21 mouse cellular contexts compared by ENCODE assay signal in the genomic region with DNA sequence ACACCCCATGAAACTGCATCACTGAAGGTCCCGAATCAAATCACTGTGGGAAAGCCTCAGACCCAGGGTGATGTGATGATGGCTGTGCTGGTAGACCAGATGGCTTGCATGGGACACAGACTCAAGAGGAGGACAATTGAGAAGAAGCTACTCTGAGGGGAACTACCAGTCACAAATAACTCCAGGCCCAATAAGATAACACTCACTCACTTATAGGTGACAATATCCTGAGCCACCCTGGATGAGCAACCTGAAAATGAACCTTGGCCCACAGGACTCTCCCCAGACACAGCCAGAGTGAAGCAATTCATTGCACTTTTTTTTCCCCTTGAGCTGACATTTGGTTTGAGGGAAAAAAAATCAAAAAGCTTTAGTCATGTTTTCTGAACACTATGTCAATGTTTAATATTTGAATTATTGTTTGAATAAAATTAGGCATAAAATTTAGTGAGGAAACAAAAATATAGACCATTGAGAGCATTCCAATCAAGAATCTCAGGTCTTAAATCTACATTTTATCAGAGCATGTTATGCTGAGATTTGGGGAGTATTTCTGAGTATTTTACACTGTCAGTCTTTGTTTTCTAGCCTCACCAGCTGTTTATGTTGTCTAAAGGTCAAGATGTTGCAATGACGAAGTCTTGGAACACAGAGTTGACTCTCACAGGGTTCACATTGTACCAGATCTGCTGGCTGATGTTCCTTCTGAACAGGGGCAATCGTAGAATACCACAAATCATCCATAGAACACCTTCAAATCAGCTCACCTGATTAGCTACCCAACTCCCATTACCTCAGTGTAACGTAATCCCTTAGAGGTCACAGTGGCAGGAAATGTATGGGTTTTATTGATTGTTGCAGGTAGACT.
A peak's percentile ranks its signal among the peaks of the same experiment; 100 is the strongest.
DNase-seq lines count a peak whose midpoint lies in the region; ATAC-seq and TF ChIP-seq lines count a peak whose summit lies in the region.
"Had no signal": no experiment of that assay in that cellular context is flagged by ENCODE, and none has a peak within 500 bp of the region (broad histone marks: within the 10 kb centered on the region; RNA-seq: fewer than 3 reads in every experiment).

No protein-coding gene starts in this region.

- H3K9ac ChIP-seq in kidney, embryonic 14.5 days (ENCODE audit: low read depth, low read length) = no peak overlapping the region
- H3K9ac ChIP-seq in lung, embryonic 16.5 days (ENCODE audit: low read length) = no peak overlapping the region
- H3K9ac ChIP-seq: heart, embryonic 15.5 days; limb, embryonic 12.5 days; neural tube, embryonic 12.5 days; stomach, embryonic 15.5 days had no signal

- WGBS in kidney, adult 2 months = 61% methylated on average over 4 of the region's 4 CpGs
- WGBS in kidney, embryonic 14.5 days = 73% methylated on average over 4 of the region's 4 CpGs
- WGBS in lung, embryonic 16.5 days = 69% methylated on average over 4 of the region's 4 CpGs
- WGBS in lung, adult 2 months = 76% methylated on average over 4 of the region's 4 CpGs

- peaks cover 2% of the 10 kb centered on the region; the same call in 1 of the 2 replicates for H3K4me1 ChIP-seq in kidney, adult 2 months (ENCODE audit: control insufficient read depth, insufficient read depth, low read length)
- no peaks in the 10 kb centered on the region for H3K4me1 ChIP-seq in kidney, embryonic 14.5 days (ENCODE audit: control insufficient read depth, insufficient read depth, low read length)
- peaks cover 19% of the 10 kb centered on the region for H3K4me1 ChIP-seq in lung, embryonic 16.5 days (replicated peaks; ENCODE audit: control insufficient read depth, insufficient read depth, low read length)
- H3K4me1 ChIP-seq in lung, adult 2 months (ENCODE audit: control insufficient read depth, insufficient read depth, low read length) = peaks cover 7% of the 10 kb centered on the region
- H3K4me1 ChIP-seq: hindbrain, embryonic 10.5 days; neural tube, embryonic 12.5 days had no signal

- H3K4me3 ChIP-seq in kidney, adult 2 months (ENCODE audit: insufficient read depth, low read depth, low read length) = no peak overlapping the region
- H3K4me3 ChIP-seq in kidney, embryonic 14.5 days (ENCODE audit: low read length) = no peak overlapping the region
- no peak overlapping the region for H3K4me3 ChIP-seq in lung, embryonic 16.5 days (ENCODE audit: low read length)
- H3K4me3 ChIP-seq in lung, adult 2 months (replicated peaks; ENCODE audit: extremely low read depth, low read depth, low read length) = no peak overlapping the region
- H3K4me3 ChIP-seq: heart, embryonic 15.5 days; hindbrain, embryonic 10.5 days; left cerebral cortex, adult 2 months; limb, embryonic 12.5 days; neural tube, embryonic 12.5 days; stomach, embryonic 15.5 days had no signal

- no peaks in the 10 kb centered on the region for H3K27me3 ChIP-seq in kidney, adult 2 months (replicated peaks; ENCODE audit: control insufficient read depth, insufficient read depth, low read length)
- no peaks in the 10 kb centered on the region for H3K27me3 ChIP-seq in kidney, embryonic 14.5 days (ENCODE audit: control insufficient read depth, insufficient read depth, low read length)
- no peaks in the 10 kb centered on the region for H3K27me3 ChIP-seq in lung, embryonic 16.5 days (ENCODE audit: control insufficient read depth, insufficient read depth, low read depth, low read length)
- H3K27me3 ChIP-seq: heart, embryonic 15.5 days; limb, embryonic 12.5 days; neural tube, embryonic 12.5 days; stomach, embryonic 15.5 days had no signal

- no peaks in the 10 kb centered on the region for H3K9me3 ChIP-seq in kidney, embryonic 14.5 days (ENCODE audit: control insufficient read depth, low read length)
- peaks cover 5% of the 10 kb centered on the region; the same call in 1 of the 2 replicates for H3K9me3 ChIP-seq in lung, embryonic 16.5 days (ENCODE audit: control insufficient read depth, low read length)
- H3K9me3 ChIP-seq: heart, embryonic 15.5 days; hindbrain, embryonic 10.5 days; neural tube, embryonic 12.5 days; stomach, embryonic 15.5 days had no signal

- ATAC-seq in kidney, embryonic 14.5 days (ENCODE audit: low FRiP score, low TSS enrichment) = no peak
- ATAC-seq in lung, embryonic 16.5 days (ENCODE audit: low read depth) = no peak
- no peak for ATAC-seq in activated CD4-positive, CD25-positive, alpha-beta regulatory T cell, adult 4 months
- ATAC-seq: forebrain, embryonic 14.5 days had no signal

- no peak overlapping the region for H3K4me2 ChIP-seq in kidney, embryonic 14.5 days (replicated peaks; ENCODE audit: low read depth, low read length)
- no peak overlapping the region for H3K4me2 ChIP-seq in lung, embryonic 16.5 days (ENCODE audit: low read depth, low read length)
- H3K4me2 ChIP-seq: heart, embryonic 15.5 days; limb, embryonic 12.5 days; neural tube, embryonic 12.5 days; stomach, embryonic 15.5 days had no signal

- H3K27ac ChIP-seq in kidney, adult 2 months (ENCODE audit: insufficient read depth, low read depth, low read length) = no peak overlapping the region; the same call in 1 of the 2 replicates
- no peak overlapping the region for H3K27ac ChIP-seq in kidney, embryonic 14.5 days (ENCODE audit: low read depth, low read length)
- H3K27ac ChIP-seq in lung, embryonic 16.5 days (ENCODE audit: low read length) = peak overlapping the region; percentile 75
- H3K27ac ChIP-seq: heart, embryonic 15.5 days; hindbrain, embryonic 10.5 days; left cerebral cortex, adult 2 months; limb, embryonic 12.5 days; neural tube, embryonic 12.5 days; stomach, embryonic 15.5 days had no signal

- no peak for TF ChIP-seq POLR2A in kidney, adult 2 months (IDR thresholded peaks at IDR 0.05; ENCODE audit: low read depth, low read length)
- no peak for TF ChIP-seq POLR2A in lung, adult 2 months (IDR thresholded peaks at IDR 0.05; ENCODE audit: borderline replicate concordance, extremely low read depth, low read depth, low read length)

- no peaks in the 10 kb centered on the region for H3K36me3 ChIP-seq in kidney, adult 2 months (ENCODE audit: control insufficient read depth, insufficient read depth, low read length)
- H3K36me3 ChIP-seq in kidney, embryonic 14.5 days (ENCODE audit: control insufficient read depth, insufficient read depth, low read length) = no peaks in the 10 kb centered on the region
- no peaks in the 10 kb centered on the region for H3K36me3 ChIP-seq in lung, embryonic 16.5 days (ENCODE audit: control insufficient read depth, insufficient read depth, low read length)
- H3K36me3 ChIP-seq: heart, embryonic 15.5 days; hindbrain, embryonic 10.5 days; limb, embryonic 12.5 days; neural tube, embryonic 12.5 days; stomach, embryonic 15.5 days had no signal

- no peak for TF ChIP-seq CTCF in kidney, adult 2 months (conservative IDR thresholded peaks at IDR 0.05; ENCODE audit: insufficient read depth, insufficient read length, low read depth, low read length)
- TF ChIP-seq CTCF in lung, adult 2 months (IDR thresholded peaks at IDR 0.05; ENCODE audit: insufficient read depth, low read length) = no peak

- peak; percentile 46 to 82 for DNase-seq in adrenal gland, adult (ENCODE audit: inconsistent age in 2 of 2, low spot score in 1 of 2)
- DNase-seq in adrenal gland, postnatal 4 days (ENCODE audit: low spot score in 2 of 2) = no peak
- DNase-seq in kidney, adult 2 months = peak; percentile 40
- no peak for DNase-seq in lung, adult 2 months
- peak; percentile 17 for DNase-seq in skeletal muscle tissue, adult 2 months (ENCODE audit: low read depth, low spot score)
- DNase-seq: adrenal gland, postnatal 36 days; cerebellum, postnatal 10 days; embryo, embryonic 11 days; gastrocnemius, postnatal 36 days; kidney, postnatal 14 days; thymus, postnatal 14 days had no signal

Comparison
In these comparisons a context has a peak if more than half of its experiments do, and no peak if none do; other contexts are left out.
1. DNase-seq: peak in adrenal gland, adult (2 of 2), kidney, adult 2 months (single experiment) and skeletal muscle tissue, adult 2 months (single experiment); none in adrenal gland, postnatal 4 days (0 of 2) and lung, adult 2 months (single experiment).